Mouse (Mus musculus): Measurements from ENCODE around the gene Gm49384.
A peak's percentile ranks its signal among the peaks of the same experiment; 100 is the strongest.
"Not testable (repeated sequence)": the region's sequence is repeated elsewhere in the genome, so short reads cannot be mapped to it uniquely, and the experiment has no call there.

The Gm49384 gene

DNA sequence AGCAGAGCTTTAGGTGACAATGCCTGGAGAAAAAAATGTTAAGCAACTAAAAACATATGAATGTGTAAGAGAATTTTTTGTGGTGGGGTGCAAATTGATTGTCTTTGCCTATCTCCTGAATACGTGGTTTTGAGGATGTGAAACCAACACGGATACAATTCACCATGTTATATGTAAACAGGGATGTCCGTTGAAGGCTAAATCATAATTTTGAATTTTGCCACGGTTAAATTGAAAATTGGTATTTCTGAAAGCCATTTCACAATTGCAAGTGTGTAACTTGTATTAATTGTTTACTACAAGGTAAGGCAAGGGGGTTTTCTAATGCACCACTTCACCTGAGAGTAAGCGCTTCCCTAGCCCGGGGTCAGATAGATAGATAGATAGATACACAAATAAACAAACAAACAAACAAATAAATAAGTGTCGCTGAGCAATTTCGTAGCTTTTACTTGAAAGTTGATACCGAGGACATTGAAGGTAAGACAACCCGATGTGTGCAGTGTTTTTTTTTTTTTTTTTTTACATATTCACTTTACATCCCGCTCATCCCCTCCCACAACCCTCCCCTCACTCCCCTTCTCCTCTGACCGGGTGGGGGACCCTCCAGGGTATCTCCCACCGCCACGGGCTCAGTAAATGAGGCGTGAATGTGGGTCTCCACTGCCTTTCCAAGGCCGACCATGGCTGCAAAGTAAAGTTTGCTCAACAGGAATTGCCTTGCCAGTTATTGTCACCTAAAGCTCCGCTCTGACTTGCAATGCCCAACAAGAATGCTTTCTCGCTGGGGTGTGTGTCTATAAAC, 36.2 kb downstream of the Gm49384 start:
- no peak for DNase-seq (ENCODE audit: low spot score in 2 of 2)

DNA sequence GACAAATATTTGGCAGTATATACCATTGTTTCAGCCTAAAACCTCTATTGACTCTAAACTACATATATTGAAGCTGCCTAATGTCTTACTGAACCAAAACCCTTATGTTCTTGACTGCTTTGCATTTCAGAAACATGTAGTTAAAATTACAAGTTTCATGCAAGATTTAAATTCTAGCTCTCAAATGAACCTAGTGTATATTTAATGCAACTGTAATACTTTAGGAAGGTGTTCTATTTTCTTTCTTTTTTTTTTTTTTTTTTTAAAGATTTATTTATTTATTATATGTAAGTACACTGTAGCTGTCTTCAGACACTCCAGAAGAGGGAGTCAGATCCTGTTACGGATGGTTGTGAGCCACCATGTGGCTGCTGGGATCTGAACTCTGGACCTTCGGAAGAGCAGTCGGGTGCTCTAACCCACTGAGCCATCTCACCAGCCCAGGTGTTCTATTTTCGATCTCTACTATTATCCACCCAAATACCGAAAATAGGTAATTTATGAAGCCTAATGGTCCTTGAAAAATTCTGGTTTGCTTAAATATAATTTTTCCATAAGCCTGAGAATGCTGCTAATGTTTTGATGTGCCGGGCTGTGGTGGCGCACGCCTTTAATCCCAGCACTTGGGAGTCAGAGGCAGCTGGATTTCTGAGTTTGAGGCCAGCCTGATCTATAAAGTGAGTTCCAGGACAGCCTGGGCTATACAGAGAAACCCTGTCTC, 37.0 kb downstream of the Gm49384 start:
- DNase-seq (ENCODE audit: low spot score in 2 of 2): not testable (repeated sequence)

DNA sequence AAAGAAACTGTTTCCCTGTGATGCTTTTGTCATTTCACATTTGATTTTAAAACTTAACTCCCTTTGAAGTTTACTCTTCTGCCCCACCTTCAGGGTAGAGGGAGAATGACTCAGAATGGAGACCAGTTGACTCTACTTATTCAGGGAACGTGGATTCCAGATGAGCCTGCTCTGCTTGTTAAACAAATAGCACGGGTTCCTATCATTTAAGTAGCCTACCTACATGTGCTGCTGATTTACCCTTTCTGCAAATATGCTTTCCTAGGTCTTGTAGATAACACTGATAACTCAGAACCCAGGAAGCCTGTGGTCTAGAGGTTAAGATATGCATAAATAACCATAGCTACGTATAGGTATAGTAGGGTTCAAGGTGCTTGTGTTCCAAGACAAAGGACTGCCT, 39.2 kb downstream of the Gm49384 start:
- DNase-seq (ENCODE audit: low spot score in 2 of 2): no peak

DNA sequence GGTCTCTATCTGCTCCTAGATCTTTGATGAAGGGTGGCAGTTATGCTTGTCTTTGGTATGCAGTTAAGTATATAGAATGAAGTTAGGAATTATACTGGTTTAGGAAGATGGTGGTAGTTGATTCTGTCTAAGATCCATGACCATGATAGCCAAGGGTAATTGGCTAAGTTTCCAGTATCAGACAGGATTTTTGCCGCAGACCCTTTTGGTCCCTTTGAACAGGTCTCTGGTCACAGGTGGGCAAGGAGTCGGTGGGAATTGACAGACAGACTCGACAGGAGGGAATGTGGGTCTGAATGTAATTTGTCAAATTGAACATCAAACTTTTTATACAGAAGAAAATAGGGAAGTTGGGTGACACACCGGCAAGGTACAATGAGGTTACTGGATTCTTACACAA, 40.5 kb downstream of the Gm49384 start:
- not testable (repeated sequence) for DNase-seq (ENCODE audit: low spot score in 2 of 2)

DNA sequence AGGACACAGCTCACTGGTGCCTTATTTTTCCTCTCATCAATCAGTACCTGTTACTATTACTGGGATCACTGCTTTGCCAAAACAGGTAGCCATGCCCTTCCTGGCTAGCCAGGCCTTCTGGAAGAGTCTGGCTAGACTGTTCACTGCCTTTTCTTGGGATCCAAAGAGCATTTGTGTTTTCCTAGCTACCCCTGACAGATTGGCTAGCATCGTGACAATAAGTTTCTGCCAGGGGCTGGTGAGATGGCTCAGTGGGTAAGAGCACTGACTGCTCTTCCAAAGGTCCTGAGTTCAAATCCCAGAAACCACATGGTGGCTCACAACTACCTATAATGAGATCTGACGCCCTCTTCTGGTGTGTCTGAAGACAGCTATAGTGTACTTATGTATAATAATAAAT, 43.4 kb downstream of the Gm49384 start:
- not testable (repeated sequence) for DNase-seq (ENCODE audit: low spot score in 2 of 2)

DNA sequence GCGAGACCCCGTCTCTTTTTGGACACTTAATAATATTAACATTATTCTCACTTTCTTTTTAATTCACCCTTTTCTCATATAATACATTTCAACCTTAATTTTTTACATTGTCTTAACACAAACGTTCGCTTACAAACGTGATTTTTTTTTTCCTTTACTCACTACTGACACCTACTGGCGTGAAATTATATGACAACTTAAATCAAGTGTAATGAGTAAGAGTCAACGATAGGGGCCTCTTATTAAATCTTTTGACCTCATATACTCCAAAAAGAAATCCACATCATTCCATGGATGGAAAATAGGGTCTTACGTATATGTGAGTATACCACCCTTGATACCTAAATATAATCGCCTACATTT, 44.5 kb downstream of the Gm49384 start:
- DNase-seq (ENCODE audit: low spot score in 2 of 2): no peak

DNA sequence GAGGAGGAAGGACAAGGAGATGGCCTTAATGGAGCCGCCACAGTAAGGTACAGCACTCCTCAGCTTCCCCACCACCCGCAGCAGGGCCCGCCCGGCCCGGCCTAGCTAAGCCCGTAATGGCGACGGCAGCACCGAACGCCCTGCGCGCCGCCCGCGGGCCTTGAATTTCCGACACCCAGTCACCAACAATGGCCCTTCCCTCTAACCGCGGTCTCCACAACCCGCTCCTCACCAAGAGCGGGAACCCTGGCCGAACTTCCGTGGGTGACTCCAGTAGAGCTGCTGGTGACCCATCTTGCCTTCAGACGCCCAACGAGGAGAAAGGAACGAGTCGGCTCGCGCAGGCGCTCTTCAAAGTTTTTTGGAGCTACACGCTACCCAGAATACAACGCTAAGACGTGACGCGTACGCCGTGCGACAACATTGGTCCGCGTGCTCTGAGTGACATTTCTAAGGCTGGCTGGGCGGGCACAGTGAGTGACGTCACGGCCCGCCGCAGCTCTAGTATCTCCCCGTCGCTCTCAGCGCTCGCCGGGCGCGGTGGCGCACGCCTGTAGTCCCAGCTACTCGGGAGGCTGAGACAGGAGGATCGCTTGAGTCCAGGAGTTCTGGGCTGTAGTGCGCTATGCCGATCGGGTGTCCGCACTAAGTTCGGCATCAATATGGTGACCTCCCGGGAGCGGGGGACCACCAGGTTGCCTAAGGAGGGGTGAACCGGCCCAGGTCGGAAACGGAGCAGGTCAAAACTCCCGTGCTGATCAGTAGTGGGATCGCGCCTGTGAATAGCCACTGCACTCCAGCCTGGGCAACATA, 45.1 kb downstream of the Gm49384 start, which contains the start of gene Rps29:
Gene Rps29 (minus strand): TSS at position 422 of the 813 bp plus-strand sequence.
- DNase-seq (ENCODE audit: low spot score in 2 of 2): peak; percentile 97 to 98

DNA sequence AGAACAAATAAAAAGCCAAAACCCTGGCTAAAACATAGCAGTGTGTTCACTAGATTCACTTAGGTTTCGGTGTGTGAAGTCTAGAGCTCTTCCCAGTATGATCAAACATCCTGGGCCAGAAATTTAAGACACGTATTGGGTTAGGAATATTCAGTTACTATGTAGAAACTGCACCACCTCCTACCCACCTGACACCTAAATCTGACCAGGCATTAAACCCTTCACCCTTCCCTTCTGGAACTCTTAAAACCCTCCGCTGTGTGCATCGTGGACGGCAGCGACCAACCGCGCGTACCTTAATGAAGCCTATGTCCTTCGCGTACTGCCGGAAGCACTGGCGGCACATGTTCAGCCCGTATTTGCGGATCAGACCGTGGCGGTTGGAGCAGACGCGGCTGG, 45.7 kb downstream of the Gm49384 start:
- no peak for DNase-seq (ENCODE audit: low spot score in 2 of 2)

DNA sequence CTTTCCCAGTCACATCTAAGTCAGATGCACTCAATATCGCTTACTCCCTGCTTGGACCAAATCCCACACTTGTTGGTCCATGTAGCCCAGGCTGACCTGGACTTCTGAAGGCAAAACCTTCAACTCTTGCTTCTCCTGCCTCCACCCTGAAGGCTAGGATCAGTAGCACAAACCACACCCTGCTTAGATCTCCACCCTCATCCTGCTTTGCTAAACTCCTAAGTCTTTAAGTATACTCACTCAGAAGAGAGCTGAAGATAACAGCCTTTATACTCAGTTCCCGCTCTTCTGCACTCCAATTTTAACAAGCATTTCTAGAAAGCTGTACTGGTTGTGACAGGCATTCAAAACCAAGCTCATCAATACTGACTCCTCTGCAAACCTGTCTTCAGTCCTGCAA, 47.0 kb downstream of the Gm49384 start:
- no peak for DNase-seq (ENCODE audit: low spot score in 2 of 2)

DNA sequence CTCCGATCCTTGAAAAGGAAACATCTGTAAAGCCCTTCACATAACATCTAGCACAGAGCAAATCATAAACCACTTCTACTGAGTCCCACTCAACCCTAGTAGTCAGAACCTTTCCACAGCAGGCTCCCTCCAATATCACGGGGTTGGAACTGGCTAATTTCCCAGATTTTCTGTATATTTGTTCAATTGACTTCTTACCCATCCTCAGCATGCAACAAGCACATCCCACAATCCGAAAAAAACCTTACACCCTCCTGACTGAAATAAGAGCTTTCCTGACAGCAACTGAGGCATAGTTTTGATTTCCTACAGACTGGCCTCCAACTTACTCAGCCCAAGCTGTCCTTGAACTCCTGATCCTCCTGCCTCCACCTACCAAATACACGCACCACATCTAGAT, 47.6 kb downstream of the Gm49384 start:
- no peak for DNase-seq (ENCODE audit: low spot score in 2 of 2)

DNA sequence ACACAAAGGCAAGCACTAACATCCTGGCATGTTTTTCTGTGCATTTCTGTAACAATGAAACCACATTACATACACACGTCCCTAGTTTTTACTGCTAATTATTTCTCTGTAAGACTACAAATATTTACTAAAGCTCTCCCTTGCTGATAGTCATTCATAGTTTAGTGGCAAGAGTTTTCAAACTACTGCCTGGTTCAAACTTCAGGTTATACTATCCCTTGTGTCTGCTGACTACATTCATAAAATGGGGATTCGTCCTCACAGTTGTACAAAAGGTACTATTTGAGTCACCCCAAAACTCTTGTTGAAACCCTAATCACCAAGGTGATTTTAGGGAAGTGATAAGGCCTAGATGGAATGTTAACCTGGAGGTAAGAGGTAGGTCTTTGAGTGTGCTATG, 48.1 kb downstream of the Gm49384 start:
- DNase-seq (ENCODE audit: low spot score in 2 of 2): no peak

DNA sequence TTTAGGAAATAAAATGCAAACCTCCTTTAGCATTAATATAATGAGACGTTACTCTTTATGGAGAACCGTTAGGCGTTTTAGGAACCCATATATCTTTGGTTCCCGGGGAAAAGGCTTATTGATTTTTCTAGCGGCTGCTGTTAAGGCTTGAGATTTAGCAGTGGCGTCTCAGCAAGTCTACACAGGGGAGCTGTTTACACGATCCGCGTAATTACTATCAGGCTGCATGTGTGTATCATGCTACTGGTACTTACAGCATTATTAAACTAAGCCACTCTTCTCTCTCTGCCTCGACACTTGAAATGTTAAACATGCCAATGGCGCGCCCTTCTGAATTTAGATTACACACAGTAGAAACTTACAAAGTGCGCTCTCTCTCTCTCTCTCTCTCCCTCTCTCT, 54.0 kb downstream of the Gm49384 start:
- no peak for DNase-seq (ENCODE audit: low spot score in 2 of 2)

DNA sequence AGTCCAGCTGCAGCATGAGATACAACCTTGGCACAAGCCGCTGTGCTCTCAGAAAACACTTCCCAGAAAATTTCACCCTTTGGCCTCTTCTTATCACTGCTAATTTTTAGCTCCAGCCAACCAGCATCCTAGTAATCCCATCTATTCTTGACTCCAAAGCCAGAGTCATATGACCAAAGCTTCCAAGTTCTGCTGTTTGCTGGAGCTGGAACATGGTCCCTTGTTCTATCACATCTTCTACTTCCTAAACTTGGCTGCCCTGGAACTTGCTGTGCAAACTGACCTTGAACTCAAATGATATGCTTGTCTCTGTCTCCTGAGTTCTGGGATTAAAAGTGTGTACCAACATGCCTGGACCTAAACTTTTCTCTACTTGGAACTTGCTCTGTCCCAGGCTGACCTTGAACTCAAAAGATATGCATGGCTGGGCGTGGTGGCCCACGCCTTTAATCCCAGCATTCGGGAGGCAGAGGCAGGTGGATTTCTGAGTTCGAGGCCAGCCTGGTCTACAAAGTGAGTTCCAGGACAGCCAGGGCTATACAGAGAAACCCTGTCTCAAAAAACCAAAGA, 56.8 kb downstream of the Gm49384 start:
- no peak for DNase-seq (ENCODE audit: low spot score in 2 of 2)

DNA sequence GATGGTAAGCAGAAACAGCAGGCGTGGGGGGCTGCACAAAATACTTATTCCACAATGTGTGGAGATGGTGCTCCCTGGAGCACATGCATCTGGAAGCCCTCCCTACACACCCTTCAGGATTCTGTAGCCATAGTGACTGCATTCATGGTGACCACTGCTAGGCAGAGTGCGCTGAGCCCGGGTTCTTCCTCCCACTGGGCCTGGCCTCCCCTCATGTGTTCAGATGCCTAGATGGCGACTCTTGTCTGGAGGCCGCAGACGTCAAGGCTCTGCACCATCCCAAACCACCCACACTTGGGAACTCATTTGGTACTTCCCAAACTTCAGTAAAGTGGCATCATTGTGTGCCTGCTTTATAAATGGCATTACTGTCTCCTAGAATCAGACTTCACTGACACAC, 60.6 kb downstream of the Gm49384 start:
- no peak for DNase-seq (ENCODE audit: low spot score in 2 of 2)

DNA sequence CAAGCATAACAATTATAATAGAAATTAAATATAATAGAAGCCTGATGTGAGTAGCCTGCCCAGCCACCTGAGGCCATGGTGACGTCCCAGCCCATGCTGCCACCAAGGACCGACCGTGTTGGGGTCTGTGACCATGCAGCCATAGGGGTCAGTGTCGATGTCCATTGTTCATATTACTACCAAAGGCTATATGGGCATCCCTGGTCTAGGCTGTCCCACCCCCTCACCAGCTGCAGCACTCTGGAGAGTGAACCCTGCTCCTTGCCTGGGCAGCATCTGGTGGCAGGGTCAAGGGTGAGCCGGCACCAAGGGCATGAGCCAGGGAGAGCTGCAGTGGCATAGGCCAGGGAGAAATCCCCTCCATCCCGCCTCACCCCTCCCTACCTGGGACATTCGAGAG, 64.2 kb downstream of the Gm49384 start:
- no peak for DNase-seq (ENCODE audit: low spot score in 2 of 2)

All from frontal cortex, postnatal 10 days (tissue).